Mouse (Mus musculus): ENCODE data around the gene Junb. TPM values are rescaled to one million over a fixed set of nuclear protein-coding genes. Genes with fewer than 3 reads are reported as not detected.

Gene Junb
- total and polyA plus RNA-seq, 3 experiments, result 41.6 to 72.7 TPM; not detected in 1

- peak within 1 kb of the TSS; percentile 93 for H3K27ac ChIP-seq (ENCODE audit: control insufficient read depth, low read depth, low read length)
- peaks cover 48% of the 10 kb centered on the region for H3K79me2 ChIP-seq (ENCODE audit: control insufficient read depth, insufficient read depth, low read length, poor library complexity)
- peaks cover under 1 to 12% of the 10 kb centered on the region in 2 experiments; a peak in 3 of 4 replicates for H3K36me3 ChIP-seq (ENCODE audit: control insufficient read depth in 1 of 2, insufficient read depth in 2 of 2, low read length in 2 of 2)
- peak within 1 kb of the TSS; percentile 86 to 94 for H3K4me3 ChIP-seq (ENCODE audit: control insufficient read depth in 1 of 2, insufficient read depth in 1 of 2, low read depth in 2 of 2, low read length in 2 of 2)
- H3K4me1 ChIP-seq (ENCODE audit: control insufficient read depth in 1 of 2, insufficient read depth in 2 of 2, low read length in 2 of 2), result peaks cover 9 to 14% of the 10 kb centered on the region in 2 experiments; a peak in 3 of 4 replicates
- H3K27me3 ChIP-seq (ENCODE audit: control insufficient read depth in 1 of 2, insufficient read depth in 2 of 2, low read length in 2 of 2), result no peaks in the 10 kb centered on the region
- DNase-seq (ENCODE audit: low read depth, low spot score), result peak; percentile 98
- no peaks in the 10 kb centered on the region for H3K9me3 ChIP-seq (replicated peaks; ENCODE audit: insufficient read depth, low read length)
- peak within 1 kb of the TSS; percentile 93 for H3K9ac ChIP-seq (ENCODE audit: control insufficient read depth, low read depth, low read length, poor library complexity, severe bottlenecking)
- TF ChIP-seq MAFK (IDR thresholded peaks at IDR 0.05; ENCODE audit: borderline replicate concordance, low read depth, low read length), result no peak
- peak; percentile 79 for TF ChIP-seq ZMIZ1 (IDR thresholded peaks at IDR 0.05; ENCODE audit: low read depth, low read length)
- TF ChIP-seq USF2 (IDR thresholded peaks at IDR 0.05; ENCODE audit: borderline replicate concordance in 1 of 2, insufficient read depth in 1 of 2, low read depth in 1 of 2, low read length in 2 of 2), result peak in 1 of 2 experiments; percentile 79; a peak in 2 of 4 replicates
- TF ChIP-seq MAZ (IDR thresholded peaks at IDR 0.05; ENCODE audit: low read depth, low read length), result no peak
- peak; percentile 65; the same call in 1 of the 2 replicates for TF ChIP-seq POLR2AphosphoS2 (IDR thresholded peaks at IDR 0.05; ENCODE audit: low read length)
- no peak for TF ChIP-seq RCOR1 (IDR thresholded peaks at IDR 0.05; ENCODE audit: low read depth, low read length)
- no peak for TF ChIP-seq CTCF (IDR thresholded peaks at IDR 0.05 in 2 of 3, conservative IDR thresholded peaks at IDR 0.05 in 1 of 3; ENCODE audit: control insufficient read depth in 1 of 3, insufficient read depth in 1 of 3, low read depth in 2 of 3, low read length in 3 of 3, poor library complexity in 1 of 3, severe bottlenecking in 1 of 3)
- TF ChIP-seq JUND (IDR thresholded peaks at IDR 0.05; ENCODE audit: low read depth, low read length), result no peak
- TF ChIP-seq HCFC1 (IDR thresholded peaks at IDR 0.05; ENCODE audit: low read depth, low read length), result peak; percentile 86
- TF ChIP-seq E2F4 (IDR thresholded peaks at IDR 0.05; ENCODE audit: borderline replicate concordance, low read depth, low read length), result no peak
- no peak for TF ChIP-seq POLR2AphosphoS5 (IDR thresholded peaks at IDR 0.05; ENCODE audit: borderline replicate concordance, low read depth, low read length)
- peak; percentile 35; the same call in 1 of the 2 replicates for TF ChIP-seq TCF12 (IDR thresholded peaks at IDR 0.05; ENCODE audit: low read depth, low read length)
- no peak for TF ChIP-seq MYB (IDR thresholded peaks at IDR 0.05; ENCODE audit: low read depth, low read length)
- TF ChIP-seq NRF1 (IDR thresholded peaks at IDR 0.05; ENCODE audit: insufficient read depth, low read depth, low read length, poor library complexity, severe bottlenecking), result no peak
- peak; percentile 91 for TF ChIP-seq MXI1 (IDR thresholded peaks at IDR 0.05; ENCODE audit: low read depth, low read length)
- TF ChIP-seq KAT2A (conservative IDR thresholded peaks at IDR 0.05; ENCODE audit: low read depth, low read length), result no peak; the same call in 1 of the 2 replicates
- 0 out of 2 replicates have a peak, but pooled peaks have one; percentile 31 for TF ChIP-seq GATA1 (IDR thresholded peaks at IDR 0.05; ENCODE audit: low read depth, low read length)
- peak; percentile 88 for TF ChIP-seq MYC (IDR thresholded peaks at IDR 0.05; ENCODE audit: low read depth, low read length)
- TF ChIP-seq EP300 (IDR thresholded peaks at IDR 0.05; ENCODE audit: low read depth in 1 of 2, low read length in 2 of 2), result no peak
- no peak for TF ChIP-seq TAL1 (IDR thresholded peaks at IDR 0.05; ENCODE audit: low read length)
- TF ChIP-seq BHLHE40 (IDR thresholded peaks at IDR 0.05; ENCODE audit: borderline replicate concordance, low read depth, low read length), result peak; percentile 87
- no peak for TF ChIP-seq ZKSCAN1 (IDR thresholded peaks at IDR 0.05; ENCODE audit: low read depth, low read length)
- TF ChIP-seq SIN3A (IDR thresholded peaks at IDR 0.05; ENCODE audit: low read length), result peak; percentile 98
- peak; percentile 65 to 91 for TF ChIP-seq POLR2A (IDR thresholded peaks at IDR 0.05; ENCODE audit: control insufficient read depth in 1 of 2, insufficient read depth in 1 of 2, low read depth in 1 of 2, low read length in 2 of 2, poor library complexity in 1 of 2)
- no peak for TF ChIP-seq ZC3H11A (IDR thresholded peaks at IDR 0.05; ENCODE audit: low read depth, low read length)
- TF ChIP-seq NELFE (IDR thresholded peaks at IDR 0.05; ENCODE audit: low read depth, low read length), result peak; percentile 76
- TF ChIP-seq SMC3 (IDR thresholded peaks at IDR 0.05; ENCODE audit: low read depth, low read length), result no peak
- TF ChIP-seq CHD2 (IDR thresholded peaks at IDR 0.05; ENCODE audit: low read length), result no peak; the same call in 1 of the 2 replicates
- TF ChIP-seq CHD1 (IDR thresholded peaks at IDR 0.05; ENCODE audit: low read depth, low read length), result peak; percentile 100
- peak; percentile 94 for TF ChIP-seq USF1 (IDR thresholded peaks at IDR 0.05; ENCODE audit: low read depth, low read length)
- peak; percentile 78; the same call in 1 of the 2 replicates for TF ChIP-seq TBP (IDR thresholded peaks at IDR 0.05; ENCODE audit: low read depth, low read length)
- TF ChIP-seq ETS1 (IDR thresholded peaks at IDR 0.05; ENCODE audit: low read depth, low read length), result 0 out of 2 replicates have a peak, but pooled peaks have one; percentile 13
- TF ChIP-seq MAX (IDR thresholded peaks at IDR 0.05; ENCODE audit: low read length), result peak; percentile 82
- no peak for TF ChIP-seq MEF2A (IDR thresholded peaks at IDR 0.05; ENCODE audit: extremely low read depth, insufficient replicate concordance, low read depth, low read length, poor library complexity, severe bottlenecking)
- peak; percentile 77 for TF ChIP-seq ELF1 (IDR thresholded peaks at IDR 0.05; ENCODE audit: low read depth, low read length)
Observed at GRCm38 (mm10) chr8:85025098-85025932, 46.8 kb upstream of the Junb start, which contains the start of gene Asna1. Gene Asna1 (minus strand): TSS chr8:85025281.
